Comparison of ENCODE assay signal across 18 mouse cellular contexts in the genomic region with DNA sequence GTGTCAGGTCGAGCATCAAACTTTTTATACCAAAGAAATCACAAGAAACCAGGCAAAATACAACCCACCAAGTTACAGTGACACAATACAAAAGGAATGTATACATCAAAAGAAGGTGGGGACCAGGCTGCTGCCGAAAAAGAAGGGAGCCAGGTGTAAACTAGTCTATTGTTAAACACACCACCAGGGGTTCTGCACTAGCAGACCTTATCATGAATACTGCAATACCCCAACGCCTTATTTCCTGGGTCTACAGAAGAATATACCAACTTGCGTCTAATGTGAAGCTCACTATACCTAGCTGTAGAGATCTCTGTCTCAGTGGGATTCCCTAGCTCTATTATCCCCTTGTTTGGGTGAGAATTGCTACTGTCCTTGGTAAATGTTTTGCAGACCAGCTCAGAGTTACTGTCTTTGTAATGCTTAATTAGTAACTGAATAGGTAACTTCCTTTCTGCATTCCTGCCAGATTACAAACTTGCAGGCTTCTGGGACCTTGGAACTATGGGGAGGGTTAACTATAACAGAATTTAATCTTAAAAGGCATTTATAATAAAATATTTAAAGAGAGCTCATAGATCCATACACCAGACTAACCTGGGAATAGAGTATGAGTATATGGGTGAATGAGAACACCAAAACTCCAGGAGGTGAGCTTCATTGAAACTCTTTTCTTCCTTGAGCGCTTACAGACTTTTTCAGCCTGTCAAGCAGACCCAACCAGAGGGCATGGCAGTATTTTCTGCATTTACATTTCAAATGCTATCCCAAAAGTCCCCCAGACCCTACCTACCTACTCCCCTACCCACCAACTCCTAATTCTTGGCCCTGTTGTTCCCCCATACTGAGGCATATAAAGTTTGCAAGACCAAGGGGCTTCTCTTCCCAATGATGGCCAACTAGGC.
DNase-seq lines count a peak whose midpoint lies in the region; ATAC-seq and TF ChIP-seq lines count a peak whose summit lies in the region.
"Had no signal": no experiment of that assay in that cellular context is flagged by ENCODE, and none has a peak within 500 bp of the region (broad histone marks: within the 10 kb centered on the region; RNA-seq: fewer than 3 reads in every experiment).

No protein-coding gene starts in this region.

- WGBS in kidney, adult 2 months = 61% methylated on average over 5 of the region's 5 CpGs
- 78% methylated on average over 5 of the region's 5 CpGs for WGBS in kidney, embryonic 15.5 days
- 80% methylated on average over 5 of the region's 5 CpGs for WGBS in midbrain, embryonic 11.5 days
- WGBS in midbrain, embryonic 15.5 days = 77% methylated on average over 5 of the region's 5 CpGs

- H3K9ac ChIP-seq in kidney, embryonic 15.5 days = no peak overlapping the region
- no peak overlapping the region for H3K9ac ChIP-seq in midbrain, embryonic 11.5 days (ENCODE audit: low read length)
- no peak overlapping the region for H3K9ac ChIP-seq in midbrain, embryonic 15.5 days
- H3K9ac ChIP-seq: embryonic facial prominence, embryonic 12.5 days; forebrain, embryonic 15.5 days; heart, embryonic 12.5 days; hindbrain, embryonic 15.5 days had no signal

- H3K4me3 ChIP-seq in kidney, adult 2 months (ENCODE audit: insufficient read depth, low read depth, low read length) = no peak overlapping the region
- no peak overlapping the region for H3K4me3 ChIP-seq in kidney, embryonic 15.5 days (replicated peaks)
- no peak overlapping the region for H3K4me3 ChIP-seq in midbrain, embryonic 11.5 days (ENCODE audit: low read depth, low read length)
- no peak overlapping the region for H3K4me3 ChIP-seq in midbrain, embryonic 15.5 days
- H3K4me3 ChIP-seq: embryonic facial prominence, embryonic 12.5 days; forebrain, embryonic 15.5 days; heart, embryonic 12.5 days; hindbrain, embryonic 15.5 days had no signal

- no peaks in the 10 kb centered on the region for H3K27me3 ChIP-seq in kidney, adult 2 months (replicated peaks; ENCODE audit: control insufficient read depth, insufficient read depth, low read length)
- H3K27me3 ChIP-seq in kidney, embryonic 15.5 days = no peaks in the 10 kb centered on the region
- H3K27me3 ChIP-seq in midbrain, embryonic 11.5 days (ENCODE audit: control insufficient read depth, insufficient read depth, low read length) = no peaks in the 10 kb centered on the region
- no peaks in the 10 kb centered on the region for H3K27me3 ChIP-seq in midbrain, embryonic 15.5 days (replicated peaks)
- H3K27me3 ChIP-seq: CH12.LX; embryonic facial prominence, embryonic 12.5 days; forebrain, embryonic 15.5 days; heart, embryonic 12.5 days; hindbrain, embryonic 15.5 days had no signal

- no peak for TF ChIP-seq POLR2A in kidney, adult 2 months (IDR thresholded peaks at IDR 0.05; ENCODE audit: low read depth, low read length)

- no peak overlapping the region for H3K27ac ChIP-seq in kidney, adult 2 months (ENCODE audit: insufficient read depth, low read depth, low read length)
- H3K27ac ChIP-seq in kidney, embryonic 15.5 days = no peak overlapping the region
- H3K27ac ChIP-seq in midbrain, embryonic 11.5 days (ENCODE audit: low read depth, low read length) = no peak overlapping the region
- H3K27ac ChIP-seq in midbrain, embryonic 15.5 days = no peak overlapping the region
- H3K27ac ChIP-seq: embryonic facial prominence, embryonic 12.5 days; forebrain, embryonic 15.5 days; hindbrain, embryonic 15.5 days had no signal

- TF ChIP-seq CTCF in kidney, adult 2 months (conservative IDR thresholded peaks at IDR 0.05; ENCODE audit: insufficient read depth, insufficient read length, low read depth, low read length) = no peak

- DNase-seq in kidney, adult 2 months = peak; percentile 71
- peak; percentile 62 for DNase-seq in midbrain, embryonic 11.5 days (ENCODE audit: low spot score, missing footprints)
- DNase-seq in R1 (ENCODE audit: low read depth, low spot score) = peak; percentile 98
- no peak for DNase-seq in right cerebral cortex, adult 2 months (ENCODE audit: low spot score in 2 of 2)
- DNase-seq in cerebellum, adult 8-10 months = no peak
- DNase-seq: adrenal gland, postnatal 10 days; cerebellum, adult 11 months; cerebellum, adult 9-10 months; cerebellum, postnatal 25 days; gastrocnemius, postnatal 14 days; heart, postnatal 36 days had no signal

- no peak overlapping the region for H3K4me2 ChIP-seq in kidney, embryonic 15.5 days
- no peak overlapping the region for H3K4me2 ChIP-seq in midbrain, embryonic 11.5 days
- H3K4me2 ChIP-seq in midbrain, embryonic 15.5 days = no peak overlapping the region
- H3K4me2 ChIP-seq: embryonic facial prominence, embryonic 12.5 days; forebrain, embryonic 15.5 days; heart, embryonic 12.5 days; hindbrain, embryonic 15.5 days had no signal

- no peaks in the 10 kb centered on the region for H3K9me3 ChIP-seq in kidney, embryonic 15.5 days (replicated peaks)
- no peaks in the 10 kb centered on the region for H3K9me3 ChIP-seq in midbrain, embryonic 11.5 days (ENCODE audit: control insufficient read depth, low read length)
- no peaks in the 10 kb centered on the region for H3K9me3 ChIP-seq in midbrain, embryonic 15.5 days
- H3K9me3 ChIP-seq: forebrain, embryonic 15.5 days; hindbrain, embryonic 15.5 days had no signal

- ATAC-seq in kidney, embryonic 15.5 days (replicated peaks; ENCODE audit: low FRiP score) = no peak
- ATAC-seq in midbrain, embryonic 11.5 days (ENCODE audit: low FRiP score) = no peak
- no peak for ATAC-seq in midbrain, embryonic 15.5 days (replicated peaks)
- ATAC-seq: forebrain, embryonic 15.5 days had no signal

- no peaks in the 10 kb centered on the region for H3K36me3 ChIP-seq in kidney, adult 2 months (ENCODE audit: control insufficient read depth, insufficient read depth, low read length)
- H3K36me3 ChIP-seq in kidney, embryonic 15.5 days = no peaks in the 10 kb centered on the region
- H3K36me3 ChIP-seq in midbrain, embryonic 11.5 days (ENCODE audit: control insufficient read depth, insufficient read depth, low read length) = no peaks in the 10 kb centered on the region
- no peaks in the 10 kb centered on the region for H3K36me3 ChIP-seq in midbrain, embryonic 15.5 days (replicated peaks)
- H3K36me3 ChIP-seq: embryonic facial prominence, embryonic 12.5 days; forebrain, embryonic 15.5 days; heart, embryonic 12.5 days; hindbrain, embryonic 15.5 days had no signal

- no peaks in the 10 kb centered on the region for H3K4me1 ChIP-seq in kidney, adult 2 months (ENCODE audit: control insufficient read depth, insufficient read depth, low read length)
- H3K4me1 ChIP-seq in kidney, embryonic 15.5 days = no peaks in the 10 kb centered on the region
- no peaks in the 10 kb centered on the region for H3K4me1 ChIP-seq in midbrain, embryonic 11.5 days (ENCODE audit: control insufficient read depth, insufficient read depth, low read length)
- H3K4me1 ChIP-seq in midbrain, embryonic 15.5 days = no peaks in the 10 kb centered on the region
- H3K4me1 ChIP-seq: embryonic facial prominence, embryonic 12.5 days; forebrain, embryonic 15.5 days; heart, embryonic 12.5 days; hindbrain, embryonic 15.5 days had no signal

Comparison
In these comparisons a context has a peak if more than half of its experiments do, and no peak if none do; other contexts are left out.
1. DNase-seq: peak in kidney, adult 2 months (single experiment), midbrain, embryonic 11.5 days (single experiment) and R1 (single experiment); none in right cerebral cortex, adult 2 months (0 of 2) and cerebellum, adult 8-10 months (single experiment).